Mouse (Mus musculus) lung, adult 10 weeks (tissue): Measurements from ENCODE around the gene Wfdc9. TPM values are rescaled to one million over a fixed set of nuclear protein-coding genes. Genes with fewer than 3 reads are reported as not detected.

Source experiments
- polyA plus RNA-seq: library from polyadenylated mRNA; stranded (reverse); fragments of 350-450 nt; fragmentation: Illumina TruSeq; extraction: RNeasy Lipid Tissue Mini Kit (QIAGEN cat#74804); gene quantifications from one replicate; pipeline ENCODE4 v1.2.3, GENCODE M21; 2014; ENCODE audit warnings: low read depth, low replicate concordance; ENCODE audit not compliant: insufficient read depth

The Wfdc9 gene
- not detected for polyA plus RNA-seq

GRCm38 (mm10) chr2:164656483-164656882, at the start of gene Wfdc9:
Wfdc9 (minus strand) TSS chr2:164656583.

DNA sequence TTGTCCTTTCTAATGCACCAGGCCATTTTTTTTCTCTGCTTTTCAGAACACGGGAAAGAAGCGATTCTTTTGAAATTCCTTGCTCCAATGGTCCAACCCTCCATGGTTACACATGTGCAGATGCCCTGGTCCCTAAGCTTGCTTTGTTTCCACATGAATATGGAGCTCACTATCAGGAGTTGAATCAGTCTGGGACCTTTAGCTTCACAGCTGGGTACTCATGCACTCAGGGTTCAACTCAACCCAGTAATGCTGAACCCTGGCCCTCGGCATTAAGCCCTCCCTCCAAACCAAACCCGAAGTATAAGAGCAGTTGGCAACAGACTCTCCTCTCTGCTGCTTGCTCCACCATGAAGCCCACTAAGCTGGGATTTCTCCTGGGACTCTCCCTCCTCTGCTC, 41.8 kb upstream of the Wfdc9 start, which contains the start of gene Spint4:
Spint4 (plus strand) TSS at position 301 of the 400 bp plus-strand sequence.

GRCm38 (mm10) chr2:164684807-164685206, 28.4 kb upstream of the Wfdc9 start, which contains the start of gene Wfdc13:
Wfdc13 (plus strand) TSS chr2:164685107.

DNA sequence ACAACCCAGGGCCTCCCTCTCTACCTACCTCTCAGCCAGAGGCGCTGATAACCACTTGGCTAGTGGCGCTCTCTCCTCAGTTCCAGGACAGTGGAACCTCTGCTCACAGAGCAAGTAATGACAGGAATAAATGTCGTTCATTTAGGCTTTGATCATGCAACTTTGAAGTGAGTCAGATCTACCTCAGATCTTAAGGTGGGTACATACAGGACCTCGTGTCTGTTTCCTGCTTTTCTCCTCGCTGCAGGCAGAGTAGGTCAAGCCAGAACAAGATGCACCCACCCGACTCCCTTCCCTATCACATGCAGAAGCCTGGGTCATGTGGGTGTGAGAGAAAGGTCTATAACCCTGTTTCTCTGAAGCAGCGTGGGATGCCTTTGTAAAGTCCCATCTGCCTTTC, 17.6 kb upstream of the Wfdc9 start, which contains the start of gene Wfdc11:
Wfdc11 (minus strand) TSS at position 101 of the 400 bp plus-strand sequence.

DNA sequence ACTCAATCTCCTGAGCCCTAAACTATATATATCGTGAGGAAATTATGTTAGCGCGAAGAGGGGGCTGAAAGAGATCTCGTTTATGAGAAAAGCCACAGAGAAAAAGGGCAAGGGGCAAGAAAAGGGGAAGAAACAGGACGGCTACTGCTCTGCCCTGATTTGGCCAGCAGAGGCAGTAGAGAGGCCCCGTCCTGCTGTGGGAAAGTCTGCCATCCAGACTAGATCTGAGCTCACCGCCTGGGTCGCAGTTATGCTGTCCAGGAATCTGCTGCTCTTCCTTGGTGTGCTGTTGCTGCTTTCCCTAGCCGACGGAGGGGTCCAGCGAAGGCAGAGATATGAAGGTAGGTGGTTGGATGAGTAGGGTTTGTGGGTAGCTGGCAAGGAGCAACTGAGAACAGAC, 525 bp downstream of the Wfdc9 start, which contains the start of gene Wfdc10:
Wfdc10 (plus strand) TSS at position 189 of the 400 bp plus-strand sequence.

GRCm38 (mm10) chr2:164638696-164639095, 17.7 kb downstream of the Wfdc9 start, which contains the start of gene Wfdc16:
Wfdc16 (minus strand) TSS chr2:164638796.

GRCm38 (mm10) chr2:164613471-164613870, 42.9 kb downstream of the Wfdc9 start, which contains the start of the genes Wfdc6b and Wfdc8:
Wfdc6b (plus strand) TSS chr2:164613522.
Wfdc8 (minus strand) TSS chr2:164613626.

Other genes starting within 250 kb of the Wfdc9 start
- 109 TPM for gene Sdc4, start 212.7 kb downstream of the Wfdc9 start, polyA plus RNA-seq
- 37.0 TPM for gene Sys1, start 199.6 kb downstream of the Wfdc9 start, polyA plus RNA-seq
- gene Gm20458, start 195.6 kb downstream of the Wfdc9 start, polyA plus RNA-seq = not detected
- gene Trp53tg5, start 182.9 kb downstream of the Wfdc9 start, polyA plus RNA-seq = not detected
- 69.5 TPM for gene Dbndd2, start 170.5 kb downstream of the Wfdc9 start, polyA plus RNA-seq
- gene Pigt, start 159.1 kb downstream of the Wfdc9 start, polyA plus RNA-seq = 34.2 TPM
- gene Wfdc2, start 94.2 kb downstream of the Wfdc9 start, polyA plus RNA-seq = 2,326 TPM
- gene Spint3, start 83.1 kb downstream of the Wfdc9 start, polyA plus RNA-seq = not detected
- 4.4 TPM for gene Wfdc6a, start 71.1 kb downstream of the Wfdc9 start, polyA plus RNA-seq
- gene Eppin, start 63.0 kb downstream of the Wfdc9 start, polyA plus RNA-seq = not detected
- gene Wfdc6b, start 43.1 kb downstream of the Wfdc9 start, polyA plus RNA-seq = 3.0 TPM
- gene Wfdc8, start 43.0 kb downstream of the Wfdc9 start, polyA plus RNA-seq = 1.2 TPM
- gene Wfdc16, start 17.8 kb downstream of the Wfdc9 start, polyA plus RNA-seq = 0.95 TPM
- gene Wfdc10, start 537 bp downstream of the Wfdc9 start, polyA plus RNA-seq = 3.9 TPM
- not detected for gene Wfdc11, start 17.5 kb upstream of the Wfdc9 start, polyA plus RNA-seq
- gene Wfdc13, start 28.5 kb upstream of the Wfdc9 start, polyA plus RNA-seq = 1.2 TPM
- not detected for gene Spint4, start 41.9 kb upstream of the Wfdc9 start, polyA plus RNA-seq
- gene Spint5, start 58.7 kb upstream of the Wfdc9 start, polyA plus RNA-seq = not detected
- gene Wfdc3, start 89.3 kb upstream of the Wfdc9 start, polyA plus RNA-seq = 4.4 TPM
- gene Dnttip1, start 89.4 kb upstream of the Wfdc9 start, polyA plus RNA-seq = 19.0 TPM
- gene Ube2c, start 113.3 kb upstream of the Wfdc9 start, polyA plus RNA-seq = 3.6 TPM
- gene Tnnc2, start 123.4 kb upstream of the Wfdc9 start, polyA plus RNA-seq = not detected
- 23.7 TPM for gene Snx21, start 129.2 kb upstream of the Wfdc9 start, polyA plus RNA-seq
- 15.4 TPM for gene Acot8, start 148.3 kb upstream of the Wfdc9 start, polyA plus RNA-seq
- 2.5 TPM for gene Zswim3, start 148.5 kb upstream of the Wfdc9 start, polyA plus RNA-seq
- gene Zswim1, start 166.1 kb upstream of the Wfdc9 start, polyA plus RNA-seq = 5.2 TPM
- gene Spata25, start 172.0 kb upstream of the Wfdc9 start, polyA plus RNA-seq = 0.45 TPM
- gene Ctsa, start 176.3 kb upstream of the Wfdc9 start, polyA plus RNA-seq = 104 TPM
- 4.4 TPM for gene Neurl2, start 176.9 kb upstream of the Wfdc9 start, polyA plus RNA-seq
- 368 TPM for gene Pltp, start 201.1 kb upstream of the Wfdc9 start, polyA plus RNA-seq
- 39.9 TPM for gene Pcif1, start 222.7 kb upstream of the Wfdc9 start, polyA plus RNA-seq